Mouse (Mus musculus): ENCODE data around the gene Zfp984. TPM values are rescaled to one million over a fixed set of nuclear protein-coding genes. Genes with fewer than 3 reads are reported as not detected.
"Not testable (repeated sequence)": the region's sequence is repeated elsewhere in the genome, so short reads cannot be mapped to it uniquely, and the experiment has no call there.

Gene Zfp984
- total and polyA plus RNA-seq, 2 experiments = 0.05 to 2.6 TPM

- Histone ChIP-seq H3K36me3 (ENCODE audit: control insufficient read depth, insufficient read depth, low read length) (peaks cover 35% of the 10 kb centered on the region), H3K27ac (replicated peaks; ENCODE audit: insufficient read depth, low read depth, low read length) (no peak overlapping the region), H3K4me1 (ENCODE audit: control insufficient read depth, insufficient read depth, low read length) (no peaks in the 10 kb centered on the region), H3K4me3 (ENCODE audit: insufficient read depth, low read depth, low read length) (no peak overlapping the region), H3K27me3 (ENCODE audit: control insufficient read depth, insufficient read depth, low read length) (peaks cover 5% of the 10 kb centered on the region; the same call in 1 of the 2 replicates), H3K9ac (ENCODE audit: low read depth, low read length) (no peak overlapping the region), H3K79me2 (ENCODE audit: control insufficient read depth, insufficient read depth, low read length) (no peaks in the 10 kb centered on the region)
- TF ChIP-seq CTCF (IDR thresholded peaks at IDR 0.05; ENCODE audit: low read depth, low read length) (no peak), POLR2A (IDR thresholded peaks at IDR 0.05; ENCODE audit: extremely low read depth, insufficient read depth, low read length) (no peak)
- DNase-seq (ENCODE audit: extremely low read depth, low read depth, low spot score) = no peak
- 96% methylated on average over 4 of the region's 4 CpGs for WGBS
Measured at GRCm38 (mm10) chr4:147824389-147824788, 14.8 kb upstream of the Zfp984 start.

DNA sequence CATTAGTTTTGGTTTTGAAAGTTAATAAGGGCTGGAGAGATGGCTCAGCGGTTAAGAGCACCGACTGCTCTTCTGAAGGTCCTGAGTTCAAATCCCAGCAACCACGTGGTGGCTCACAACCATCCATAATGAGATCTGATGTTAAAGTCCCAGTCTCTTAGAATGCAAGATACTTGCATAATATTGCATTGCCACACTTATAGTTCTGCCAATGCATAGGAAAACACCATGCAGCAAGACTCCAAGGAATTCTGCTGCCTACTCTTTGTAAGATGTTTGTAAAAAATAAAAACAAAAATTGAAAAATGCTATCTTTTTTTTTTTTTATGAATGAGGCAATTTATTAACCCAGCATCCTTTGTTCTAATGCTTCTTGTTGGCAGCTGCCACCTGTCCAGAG is 11.8 kb upstream of the Zfp984 start:
- H3K27me3 ChIP-seq (ENCODE audit: control insufficient read depth, insufficient read depth, low read length) = not testable (repeated sequence)
- 89% methylated on average over 3 of the region's 3 CpGs for WGBS

GRCm38 (mm10) chr4:147819659-147820058 is 10.1 kb upstream of the Zfp984 start:
- not testable (repeated sequence) for H3K4me3 ChIP-seq (ENCODE audit: insufficient read depth, low read depth, low read length); H3K9ac ChIP-seq (ENCODE audit: low read depth, low read length); H3K27ac ChIP-seq (replicated peaks; ENCODE audit: insufficient read depth, low read depth, low read length); H3K4me1 ChIP-seq (ENCODE audit: control insufficient read depth, insufficient read depth, low read length); H3K36me3 ChIP-seq (ENCODE audit: control insufficient read depth, insufficient read depth, low read length); H3K27me3 ChIP-seq (ENCODE audit: control insufficient read depth, insufficient read depth, low read length); H3K79me2 ChIP-seq (ENCODE audit: control insufficient read depth, insufficient read depth, low read length); DNase-seq (ENCODE audit: extremely low read depth, low read depth, low spot score)
- 73% methylated on average over 7 of the region's 7 CpGs for WGBS

More for the DNA sequence above, 11.8 kb upstream of the Zfp984 start:
- not testable (repeated sequence) for H3K79me2 ChIP-seq (ENCODE audit: control insufficient read depth, insufficient read depth, low read length); H3K27ac ChIP-seq (replicated peaks; ENCODE audit: insufficient read depth, low read depth, low read length); DNase-seq (ENCODE audit: extremely low read depth, low read depth, low spot score); H3K9ac ChIP-seq (ENCODE audit: low read depth, low read length); H3K4me1 ChIP-seq (ENCODE audit: control insufficient read depth, insufficient read depth, low read length); H3K4me3 ChIP-seq (ENCODE audit: insufficient read depth, low read depth, low read length)
- peaks cover 15% of the 10 kb centered on the region for H3K36me3 ChIP-seq (ENCODE audit: control insufficient read depth, insufficient read depth, low read length)

DNA sequence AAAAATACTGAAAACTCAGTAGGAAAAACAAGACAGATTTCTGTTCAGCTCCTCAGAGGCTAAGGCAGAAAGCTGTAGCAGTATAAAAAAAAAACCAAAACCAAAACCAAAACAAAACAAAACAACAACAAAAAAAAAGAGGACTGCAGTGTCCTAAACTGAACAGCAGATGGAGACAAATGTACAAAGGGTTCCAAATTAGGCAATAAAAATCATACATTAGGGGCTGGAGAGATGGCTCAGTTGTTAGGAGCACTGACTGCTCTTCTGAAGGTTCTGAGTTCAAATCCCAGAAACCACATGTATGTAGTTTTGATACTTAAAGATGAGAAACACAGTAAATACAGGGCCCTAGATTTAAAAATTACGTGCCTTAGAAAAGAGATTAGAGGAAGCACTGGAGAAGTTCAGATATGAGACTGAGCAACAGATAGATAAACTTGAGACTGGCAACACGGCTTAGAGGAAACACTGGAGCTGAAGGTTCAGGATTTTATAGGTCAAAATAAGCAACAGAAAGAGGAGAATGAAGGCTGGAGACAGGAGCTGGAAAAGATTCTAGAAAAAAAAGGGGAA is 5.1 kb upstream of the Zfp984 start:
- peak; percentile 41 for DNase-seq (ENCODE audit: extremely low read depth, low read depth, low spot score)
- TF ChIP-seq CTCF (IDR thresholded peaks at IDR 0.05; ENCODE audit: low read depth, low read length) (peak; percentile 43), POLR2A (IDR thresholded peaks at IDR 0.05; ENCODE audit: extremely low read depth, insufficient read depth, low read length) (no peak)
- H3K27me3 ChIP-seq (ENCODE audit: control insufficient read depth, insufficient read depth, low read length) = no peaks in the 10 kb centered on the region
- H3K27ac ChIP-seq (replicated peaks; ENCODE audit: insufficient read depth, low read depth, low read length) = no peak overlapping the region
- no peak overlapping the region for H3K4me3 ChIP-seq (ENCODE audit: insufficient read depth, low read depth, low read length)
- H3K9ac ChIP-seq (ENCODE audit: low read depth, low read length) = no peak overlapping the region
- H3K79me2 ChIP-seq (ENCODE audit: control insufficient read depth, insufficient read depth, low read length) = no peaks in the 10 kb centered on the region
- H3K36me3 ChIP-seq (ENCODE audit: control insufficient read depth, insufficient read depth, low read length) = no peaks in the 10 kb centered on the region
- H3K4me1 ChIP-seq (ENCODE audit: control insufficient read depth, insufficient read depth, low read length) = no peaks in the 10 kb centered on the region
- WGBS = 60% methylated on average over 2 of the region's 2 CpGs

DNA sequence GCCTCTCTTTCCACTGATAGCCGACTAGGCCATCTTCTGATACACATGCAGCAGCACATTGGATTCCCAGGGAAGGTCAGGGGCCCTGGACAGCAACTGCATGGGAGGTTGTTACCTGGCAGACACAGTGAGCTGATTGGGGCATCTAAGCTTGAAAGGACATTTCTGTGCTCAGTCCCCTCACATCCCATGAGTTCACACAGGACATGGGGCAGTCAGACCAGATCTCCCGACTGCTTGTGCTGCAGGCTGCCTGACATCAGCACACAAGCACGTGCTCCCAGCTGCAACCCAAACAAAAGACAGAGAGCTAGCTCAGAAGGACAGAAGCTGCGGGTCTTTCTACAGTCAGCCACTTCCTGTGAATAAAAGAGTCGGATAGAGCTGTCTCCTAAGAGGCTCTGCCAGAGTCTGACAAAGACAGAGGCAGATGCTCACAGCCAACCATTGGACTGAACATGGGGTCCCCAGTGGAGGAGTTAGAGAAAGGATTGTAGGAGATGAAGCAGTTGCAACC is 3.7 kb upstream of the Zfp984 start:
- TF ChIP-seq POLR2A (IDR thresholded peaks at IDR 0.05; ENCODE audit: extremely low read depth, insufficient read depth, low read length) (no peak), CTCF (IDR thresholded peaks at IDR 0.05; ENCODE audit: low read depth, low read length) (no peak)
- DNase-seq (ENCODE audit: extremely low read depth, low read depth, low spot score) = no peak
- WGBS = 51% methylated on average over 5 of the region's 5 CpGs
- Histone ChIP-seq H3K27me3 (ENCODE audit: control insufficient read depth, insufficient read depth, low read length) (no peaks in the 10 kb centered on the region), H3K4me3 (ENCODE audit: insufficient read depth, low read depth, low read length) (no peak overlapping the region), H3K79me2 (ENCODE audit: control insufficient read depth, insufficient read depth, low read length) (no peaks in the 10 kb centered on the region), H3K36me3 (ENCODE audit: control insufficient read depth, insufficient read depth, low read length) (no peaks in the 10 kb centered on the region), H3K4me1 (ENCODE audit: control insufficient read depth, insufficient read depth, low read length) (no peaks in the 10 kb centered on the region), H3K27ac (replicated peaks; ENCODE audit: insufficient read depth, low read depth, low read length) (no peak overlapping the region), H3K9ac (ENCODE audit: low read depth, low read length) (no peak overlapping the region)

- H3K4me1 ChIP-seq (ENCODE audit: control insufficient read depth, insufficient read depth, low read length); H3K36me3 ChIP-seq (ENCODE audit: control insufficient read depth, insufficient read depth, low read length); H3K27me3 ChIP-seq (ENCODE audit: control insufficient read depth, insufficient read depth, low read length); H3K4me3 ChIP-seq (ENCODE audit: insufficient read depth, low read depth, low read length); H3K27ac ChIP-seq (replicated peaks; ENCODE audit: insufficient read depth, low read depth, low read length); DNase-seq (ENCODE audit: extremely low read depth, low read depth, low spot score); H3K9ac ChIP-seq (ENCODE audit: low read depth, low read length); H3K79me2 ChIP-seq (ENCODE audit: control insufficient read depth, insufficient read depth, low read length): not testable (repeated sequence)
- WGBS = 52% methylated on average over 2 of the region's 2 CpGs
Measured at GRCm38 (mm10) chr4:147809966-147810304, 347 bp upstream of the Zfp984 start.

DNA sequence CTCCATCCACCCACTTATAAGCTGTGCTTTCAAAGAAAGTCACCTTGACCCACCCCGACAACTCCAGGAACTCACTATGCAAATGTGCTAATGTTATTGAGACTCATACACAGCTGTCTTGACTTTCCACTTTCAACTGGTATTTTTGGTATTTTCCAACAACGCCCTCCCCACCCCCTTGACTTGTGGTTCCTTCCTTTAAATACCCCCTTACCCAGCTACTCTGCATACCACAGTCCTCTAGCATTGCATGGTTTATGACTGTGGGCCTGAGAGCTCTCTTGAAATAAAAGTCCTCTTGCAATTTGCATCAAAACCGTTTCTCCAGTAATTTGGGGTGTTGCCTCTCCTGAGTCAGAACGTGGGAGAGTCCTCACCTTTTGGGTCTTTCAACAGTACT is 1.1 kb downstream of the Zfp984 start:
- DNase-seq (ENCODE audit: extremely low read depth, low read depth, low spot score); H3K27me3 ChIP-seq (ENCODE audit: control insufficient read depth, insufficient read depth, low read length); H3K79me2 ChIP-seq (ENCODE audit: control insufficient read depth, insufficient read depth, low read length); H3K27ac ChIP-seq (replicated peaks; ENCODE audit: insufficient read depth, low read depth, low read length); H3K36me3 ChIP-seq (ENCODE audit: control insufficient read depth, insufficient read depth, low read length); H3K4me3 ChIP-seq (ENCODE audit: insufficient read depth, low read depth, low read length); H3K9ac ChIP-seq (ENCODE audit: low read depth, low read length); H3K4me1 ChIP-seq (ENCODE audit: control insufficient read depth, insufficient read depth, low read length): not testable (repeated sequence)
- WGBS = 80% methylated on average over 4 of the region's 4 CpGs

- H3K4me3 ChIP-seq (ENCODE audit: insufficient read depth, low read depth, low read length); H3K27me3 ChIP-seq (ENCODE audit: control insufficient read depth, insufficient read depth, low read length); H3K36me3 ChIP-seq (ENCODE audit: control insufficient read depth, insufficient read depth, low read length); H3K79me2 ChIP-seq (ENCODE audit: control insufficient read depth, insufficient read depth, low read length); DNase-seq (ENCODE audit: extremely low read depth, low read depth, low spot score); H3K27ac ChIP-seq (replicated peaks; ENCODE audit: insufficient read depth, low read depth, low read length); H3K4me1 ChIP-seq (ENCODE audit: control insufficient read depth, insufficient read depth, low read length); H3K9ac ChIP-seq (ENCODE audit: low read depth, low read length): not testable (repeated sequence)
- WGBS = 93% methylated on average over 1 of the region's 1 CpGs
Measured at GRCm38 (mm10) chr4:147795308-147795707, 14.3 kb downstream of the Zfp984 start.

DNA sequence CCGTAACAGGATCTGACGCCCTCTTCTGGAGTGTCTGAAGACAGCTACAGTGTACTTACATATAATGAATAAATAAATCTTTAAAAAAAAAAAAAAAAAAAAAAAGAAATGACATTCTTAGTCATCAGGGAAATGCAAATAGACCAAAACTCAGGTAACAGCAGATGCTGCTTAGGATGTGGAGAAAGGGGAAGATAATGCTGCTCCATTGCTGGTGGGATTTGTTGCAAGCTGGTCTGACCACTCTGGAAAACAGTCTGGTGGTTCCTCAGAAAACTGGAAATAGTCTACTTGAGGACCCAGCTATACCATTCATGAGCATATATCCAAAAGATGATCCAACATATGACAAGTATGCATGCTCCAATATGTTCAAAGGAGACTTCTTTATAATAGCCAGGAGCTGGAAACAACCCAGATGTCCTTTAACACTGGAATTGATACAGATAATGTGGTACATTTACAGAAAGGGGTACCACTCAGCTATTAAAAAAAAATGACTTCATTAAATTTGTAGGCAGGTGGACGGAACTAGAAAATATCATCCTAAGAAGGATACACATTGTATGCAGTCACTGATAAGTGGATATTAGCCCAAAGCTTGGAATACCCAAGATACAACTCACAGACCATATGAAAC is 15.4 kb downstream of the Zfp984 start:
- 86% methylated on average over 3 of the region's 3 CpGs for WGBS
- not testable (repeated sequence) for H3K4me1 ChIP-seq (ENCODE audit: control insufficient read depth, insufficient read depth, low read length); H3K9ac ChIP-seq (ENCODE audit: low read depth, low read length); DNase-seq (ENCODE audit: extremely low read depth, low read depth, low spot score); H3K4me3 ChIP-seq (ENCODE audit: insufficient read depth, low read depth, low read length); H3K27ac ChIP-seq (replicated peaks; ENCODE audit: insufficient read depth, low read depth, low read length); H3K36me3 ChIP-seq (ENCODE audit: control insufficient read depth, insufficient read depth, low read length); H3K27me3 ChIP-seq (ENCODE audit: control insufficient read depth, insufficient read depth, low read length); H3K79me2 ChIP-seq (ENCODE audit: control insufficient read depth, insufficient read depth, low read length)
